Mouse (Mus musculus): ENCODE results near the gene Usf2. TPM values are rescaled to one million over a fixed set of nuclear protein-coding genes. Genes with fewer than 3 reads are reported as not detected.
"Not testable (repeated sequence)": the region's sequence is repeated elsewhere in the genome, so short reads cannot be mapped to it uniquely, and the experiment has no call there.

The Usf2 gene
- total and polyA plus RNA-seq, 3 experiments: 103 to 135 (median 110) TPM

DNA sequence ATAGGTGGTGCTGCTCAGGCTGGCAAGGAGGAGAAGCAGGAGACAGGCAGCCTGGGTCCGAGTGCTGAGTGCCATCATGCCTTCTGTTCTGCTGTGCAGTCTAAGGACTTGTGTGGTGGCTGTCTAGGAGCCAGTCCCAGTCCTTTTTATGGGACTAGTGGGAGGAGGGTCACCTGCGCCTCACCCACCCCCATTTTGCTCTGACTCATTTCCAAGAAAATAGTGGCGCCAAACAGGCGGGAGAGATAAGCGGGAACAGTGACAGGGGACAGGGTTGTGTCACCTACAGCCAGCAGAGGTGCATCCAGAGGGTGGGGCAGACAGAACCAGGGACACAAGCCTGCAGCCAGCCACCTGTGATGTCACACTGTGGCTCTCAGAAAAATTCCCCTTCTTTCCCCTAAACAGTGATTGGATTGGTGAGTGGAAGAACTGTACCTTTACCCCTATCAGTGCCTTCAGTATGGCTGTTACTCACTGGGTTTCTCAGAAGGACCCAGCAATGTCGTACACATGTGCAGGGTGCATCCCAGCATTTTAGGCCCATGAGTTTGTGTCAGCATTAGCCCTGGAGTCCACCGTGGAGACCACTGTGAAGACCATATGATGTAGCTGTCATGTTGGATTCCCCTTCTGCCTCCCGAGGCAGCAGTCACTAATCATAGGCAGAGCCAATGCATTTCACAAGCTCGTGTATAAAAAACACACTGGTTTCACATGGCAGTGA lies 12.5 kb downstream of the Usf2 start, which contains the start of gene Hamp:
Hamp (minus strand) TSS at position 124 of the 727 bp plus-strand sequence.
- intact Hi-C loops (cut with DNase I): no loop called here
- no peak for TF ChIP-seq EP300 (IDR thresholded peaks at IDR 0.05; ENCODE audit: insufficient read depth, low read depth, low read length)
- no peak for TF ChIP-seq CTCF (IDR thresholded peaks at IDR 0.05)
- no peak for TF ChIP-seq POLR2A (IDR thresholded peaks at IDR 0.05; ENCODE audit: insufficient read depth, low read depth, low read length)
- no peak for DNase-seq
- 54% methylated on average over 9 of the region's 9 CpGs for WGBS
- no peaks in the 10 kb centered on the region for H3K4me1 ChIP-seq (ENCODE audit: control insufficient read depth, insufficient read depth, low read length)
- no peaks in the 10 kb centered on the region for H3K79me2 ChIP-seq (replicated peaks; ENCODE audit: control insufficient read depth, insufficient read depth, low read length)
- H3K9ac ChIP-seq (ENCODE audit: low read depth, low read length): no peak within 1 kb of the TSS
- H3K36me3 ChIP-seq (ENCODE audit: control insufficient read depth, insufficient read depth, low read length): no peaks in the 10 kb centered on the region
- H3K4me3 ChIP-seq: no peak within 1 kb of the TSS
- no peaks in the 10 kb centered on the region for H3K27me3 ChIP-seq (ENCODE audit: control insufficient read depth, insufficient read depth, low read length)
- H3K27ac ChIP-seq: no peak within 1 kb of the TSS

GRCm38 (mm10) chr7:30942365-30942764 lies 14.2 kb downstream of the Usf2 start:
- intact Hi-C loops (cut with DNase I); H3K79me2 ChIP-seq (replicated peaks; ENCODE audit: control insufficient read depth, insufficient read depth, low read length); H3K4me3 ChIP-seq; H3K9ac ChIP-seq (ENCODE audit: low read depth, low read length); H3K27ac ChIP-seq; DNase-seq; H3K27me3 ChIP-seq (ENCODE audit: control insufficient read depth, insufficient read depth, low read length); H3K36me3 ChIP-seq (ENCODE audit: control insufficient read depth, insufficient read depth, low read length); H3K4me1 ChIP-seq (ENCODE audit: control insufficient read depth, insufficient read depth, low read length): not testable (repeated sequence)
- WGBS: 37% methylated on average over 3 of the region's 3 CpGs

GRCm38 (mm10) chr7:30940070-30940469 lies 16.5 kb downstream of the Usf2 start:
- H3K27ac ChIP-seq; H3K27me3 ChIP-seq (ENCODE audit: control insufficient read depth, insufficient read depth, low read length); H3K36me3 ChIP-seq (ENCODE audit: control insufficient read depth, insufficient read depth, low read length); DNase-seq; H3K9ac ChIP-seq (ENCODE audit: low read depth, low read length); H3K79me2 ChIP-seq (replicated peaks; ENCODE audit: control insufficient read depth, insufficient read depth, low read length); H3K4me1 ChIP-seq (ENCODE audit: control insufficient read depth, insufficient read depth, low read length); intact Hi-C loops (cut with DNase I); H3K4me3 ChIP-seq: not testable (repeated sequence)
- 50% methylated on average over 1 of the region's 1 CpGs for WGBS

GRCm38 (mm10) chr7:30935422-30936099 lies 21.0 kb downstream of the Usf2 start:
- H3K9ac ChIP-seq (ENCODE audit: low read depth, low read length); H3K4me3 ChIP-seq; H3K79me2 ChIP-seq (replicated peaks; ENCODE audit: control insufficient read depth, insufficient read depth, low read length); H3K36me3 ChIP-seq (ENCODE audit: control insufficient read depth, insufficient read depth, low read length); H3K27ac ChIP-seq; H3K4me1 ChIP-seq (ENCODE audit: control insufficient read depth, insufficient read depth, low read length); H3K27me3 ChIP-seq (ENCODE audit: control insufficient read depth, insufficient read depth, low read length); DNase-seq; intact Hi-C loops (cut with DNase I): not testable (repeated sequence)
- WGBS: 54% methylated on average over 6 of the region's 6 CpGs

- H3K27me3 ChIP-seq (ENCODE audit: control insufficient read depth, insufficient read depth, low read length); H3K79me2 ChIP-seq (replicated peaks; ENCODE audit: control insufficient read depth, insufficient read depth, low read length); H3K27ac ChIP-seq; H3K36me3 ChIP-seq (ENCODE audit: control insufficient read depth, insufficient read depth, low read length); H3K4me1 ChIP-seq (ENCODE audit: control insufficient read depth, insufficient read depth, low read length); H3K4me3 ChIP-seq; DNase-seq; H3K9ac ChIP-seq (ENCODE audit: low read depth, low read length); intact Hi-C loops (cut with DNase I): not testable (repeated sequence)
- 89% methylated on average over 2 of the region's 2 CpGs for WGBS
These were observed 32.0 kb downstream of the Usf2 start, which contains the start of gene Hamp2 for GRCm38 (mm10) chr7:30924581-30924980. Hamp2 (minus strand) TSS chr7:30924681.

- Histone ChIP-seq H3K27me3 (ENCODE audit: control insufficient read depth, insufficient read depth, low read length) (no peaks in the 10 kb centered on the region), H3K36me3 (ENCODE audit: control insufficient read depth, insufficient read depth, low read length) (no peaks in the 10 kb centered on the region), H3K79me2 (replicated peaks; ENCODE audit: control insufficient read depth, insufficient read depth, low read length) (no peaks in the 10 kb centered on the region), H3K9ac (ENCODE audit: low read depth, low read length) (no peak overlapping the region), H3K27ac (no peak overlapping the region), H3K4me3 (no peak overlapping the region), H3K4me1 (ENCODE audit: control insufficient read depth, insufficient read depth, low read length) (no peaks in the 10 kb centered on the region)
- no peak for TF ChIP-seq POLR2A (IDR thresholded peaks at IDR 0.05; ENCODE audit: insufficient read depth, low read depth, low read length)
- no peak for TF ChIP-seq EP300 (IDR thresholded peaks at IDR 0.05; ENCODE audit: insufficient read depth, low read depth, low read length)
- no peak for TF ChIP-seq CTCF (IDR thresholded peaks at IDR 0.05)
- intact Hi-C loops (cut with DNase I): no loop called here
- peak in 1 of 2 experiments; percentile 19 for DNase-seq
- 43% methylated on average over 3 of the region's 3 CpGs for WGBS
These were observed 32.5 kb downstream of the Usf2 start for GRCm38 (mm10) chr7:30924071-30924470.

GRCm38 (mm10) chr7:30922490-30922889 lies 34.1 kb downstream of the Usf2 start:
- WGBS: 40% methylated on average over 3 of the region's 3 CpGs
- H3K27me3 ChIP-seq (ENCODE audit: control insufficient read depth, insufficient read depth, low read length); H3K27ac ChIP-seq; H3K4me3 ChIP-seq; intact Hi-C loops (cut with DNase I); H3K4me1 ChIP-seq (ENCODE audit: control insufficient read depth, insufficient read depth, low read length); DNase-seq; H3K9ac ChIP-seq (ENCODE audit: low read depth, low read length); H3K79me2 ChIP-seq (replicated peaks; ENCODE audit: control insufficient read depth, insufficient read depth, low read length); H3K36me3 ChIP-seq (ENCODE audit: control insufficient read depth, insufficient read depth, low read length): not testable (repeated sequence)
